Mouse (Mus musculus): ENCODE data around the gene Gm9732. TPM values are rescaled to one million over a fixed set of nuclear protein-coding genes. Genes with fewer than 3 reads are reported as not detected.
"Not testable (repeated sequence)": the region's sequence is repeated elsewhere in the genome, so short reads cannot be mapped to it uniquely, and the experiment has no call there.

The Gm9732 gene
- polyA plus RNA-seq, 1 experiment from 2014 or later = not detected

DNA sequence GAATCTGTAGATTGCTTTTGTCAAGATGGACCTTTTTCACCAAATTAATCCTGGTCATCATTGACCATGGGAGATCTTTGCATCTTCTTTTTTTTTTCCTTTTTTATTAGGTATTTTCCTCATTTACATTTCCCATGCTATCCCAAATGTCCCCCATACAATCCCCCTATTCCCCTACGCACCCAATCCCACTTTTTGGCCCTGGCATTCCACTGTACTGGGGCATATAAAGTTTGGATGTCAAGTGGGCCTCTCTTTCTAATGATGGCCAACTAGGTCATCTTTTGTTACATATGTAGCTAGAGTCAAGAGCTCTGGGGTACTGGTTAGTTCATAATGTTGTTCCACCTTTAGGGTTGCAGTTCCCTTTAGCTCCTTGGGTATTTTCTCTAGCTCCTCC lies 62.8 kb downstream of the Gm9732 start:
- ATAC-seq; H3K27ac ChIP-seq (ENCODE audit: low read length); H3K4me1 ChIP-seq (replicated peaks; ENCODE audit: control insufficient read depth, insufficient read depth, low read length); H3K4me3 ChIP-seq (replicated peaks; ENCODE audit: low read length); H3K27me3 ChIP-seq (replicated peaks; ENCODE audit: control insufficient read depth, insufficient read depth, low read length); H3K36me3 ChIP-seq (ENCODE audit: control insufficient read depth, insufficient read depth); H3K9ac ChIP-seq (replicated peaks; ENCODE audit: low read depth, low read length); H3K4me2 ChIP-seq (ENCODE audit: low read length); H3K9me3 ChIP-seq (ENCODE audit: control insufficient read depth, low read length): not testable (repeated sequence)
- WGBS = 68% methylated on average over 1 of the region's 1 CpGs

DNA sequence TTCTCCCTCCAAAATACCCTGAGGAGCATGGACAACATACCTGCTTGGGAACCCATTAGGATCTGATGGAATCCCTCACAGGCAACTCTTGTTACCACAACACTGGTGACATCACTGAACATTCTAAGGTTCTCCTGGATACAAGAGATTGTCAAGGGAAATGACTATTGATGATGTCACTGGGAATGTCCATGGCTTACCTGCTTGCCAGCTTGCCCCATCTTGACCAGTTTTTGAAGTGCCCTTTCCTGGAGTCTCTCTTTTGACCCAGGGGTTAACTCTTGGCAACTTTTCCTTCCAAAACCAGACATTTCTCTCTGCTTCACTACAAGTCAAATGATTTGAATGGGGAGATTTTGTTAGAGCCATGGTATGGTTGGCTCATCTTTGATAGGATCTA lies 72.9 kb downstream of the Gm9732 start, which contains the start of gene 1700001F09Rik:
Gene 1700001F09Rik (minus strand): TSS at position 101 of the 400 bp plus-strand sequence.
- not testable (repeated sequence) for H3K4me3 ChIP-seq (replicated peaks; ENCODE audit: low read length); H3K27me3 ChIP-seq (replicated peaks; ENCODE audit: control insufficient read depth, insufficient read depth, low read length); H3K9ac ChIP-seq (replicated peaks; ENCODE audit: low read depth, low read length)

DNA sequence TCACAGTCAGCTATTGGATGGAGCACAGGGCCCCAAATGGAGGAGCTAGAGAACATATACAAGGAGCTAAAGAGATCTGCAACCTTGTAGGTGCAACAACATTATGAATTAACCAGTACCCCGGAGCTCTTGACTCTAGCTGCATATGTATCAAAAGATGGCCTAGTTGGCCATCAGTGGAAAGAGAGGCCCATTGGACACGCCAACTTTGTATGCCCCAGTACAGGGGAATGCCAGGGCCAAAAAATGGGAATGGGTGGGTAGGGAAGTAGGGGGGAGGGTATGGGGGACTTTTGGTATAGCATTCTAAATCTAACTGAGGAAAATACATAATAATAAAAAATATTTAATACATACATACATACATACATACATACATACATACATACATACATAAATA lies 78.1 kb downstream of the Gm9732 start:
- H3K27me3 ChIP-seq (replicated peaks; ENCODE audit: control insufficient read depth, insufficient read depth, low read length); H3K9me3 ChIP-seq (ENCODE audit: control insufficient read depth, low read length); H3K4me3 ChIP-seq (replicated peaks; ENCODE audit: low read length); H3K4me2 ChIP-seq (ENCODE audit: low read length); H3K36me3 ChIP-seq (ENCODE audit: control insufficient read depth, insufficient read depth); ATAC-seq; H3K27ac ChIP-seq (ENCODE audit: low read length); H3K4me1 ChIP-seq (replicated peaks; ENCODE audit: control insufficient read depth, insufficient read depth, low read length); H3K9ac ChIP-seq (replicated peaks; ENCODE audit: low read depth, low read length): not testable (repeated sequence)
- 83% methylated on average over 1 of the region's 2 CpGs for WGBS

More for the DNA sequence above, 72.9 kb downstream of the Gm9732 start, which contains the start of gene 1700001F09Rik:
- not testable (repeated sequence) for H3K4me2 ChIP-seq (ENCODE audit: low read length); H3K9me3 ChIP-seq (ENCODE audit: control insufficient read depth, low read length); ATAC-seq; H3K27ac ChIP-seq (ENCODE audit: low read length); H3K36me3 ChIP-seq (ENCODE audit: control insufficient read depth, insufficient read depth); H3K4me1 ChIP-seq (replicated peaks; ENCODE audit: control insufficient read depth, insufficient read depth, low read length)

Other genes with a start within 250 kb of the Gm9732 start
- not detected in 2 replicates for gene Gm8094, start 198.4 kb upstream of the Gm9732 start, polyA plus RNA-seq (2015; fragmentation: Nextera tagmentation; extraction: Ambion mirVana)
- not detected in 2 replicates for gene Gm8104, start 174.4 kb upstream of the Gm9732 start, polyA plus RNA-seq (2015; fragmentation: Nextera tagmentation; extraction: Ambion mirVana)
- not detected in 2 replicates for gene Gm7233, start 95.2 kb upstream of the Gm9732 start, polyA plus RNA-seq (2015; fragmentation: Nextera tagmentation; extraction: Ambion mirVana)
- not detected in 2 replicates for gene Gm8122, start 39.7 kb upstream of the Gm9732 start, polyA plus RNA-seq (2015; fragmentation: Nextera tagmentation; extraction: Ambion mirVana)
- not detected in 2 replicates for gene Gm8126, start 16.4 kb upstream of the Gm9732 start, polyA plus RNA-seq (2015; fragmentation: Nextera tagmentation; extraction: Ambion mirVana)
- gene Gm8127, start 18.8 kb downstream of the Gm9732 start, polyA plus RNA-seq (2015; fragmentation: Nextera tagmentation; extraction: Ambion mirVana) = not detected in 2 replicates
- gene 1700001F09Rik, start 72.8 kb downstream of the Gm9732 start, polyA plus RNA-seq (2015; fragmentation: Nextera tagmentation; extraction: Ambion mirVana) = not detected in 2 replicates
- gene Gm8138, start 141.3 kb downstream of the Gm9732 start, polyA plus RNA-seq (2015; fragmentation: Nextera tagmentation; extraction: Ambion mirVana) = not detected in 2 replicates